Mouse (Mus musculus): Measurements from ENCODE around the gene Gm21903.
"Not testable (repeated sequence)": the region's sequence is repeated elsewhere in the genome, so short reads cannot be mapped to it uniquely, and the experiment has no call there.

Gene Gm21903

GRCm38 (mm10) chr17:39043241-39043640, at the start of gene Gm21903:
TSS of gene Gm21903 (minus strand) at chr17:39043341.
- DNase-seq (ENCODE audit: low spot score): no peak

GRCm38 (mm10) chr17:39076937-39077336, 33.8 kb upstream of the Gm21903 start, which contains the start of gene Esp23:
TSS of gene Esp23 (minus strand) at chr17:39077037.
- DNase-seq (ENCODE audit: low spot score): no peak

GRCm38 (mm10) chr17:39063641-39064040, 20.5 kb upstream of the Gm21903 start:
- DNase-seq (ENCODE audit: low spot score): no peak

GRCm38 (mm10) chr17:39036395-39036794, 6.7 kb downstream of the Gm21903 start, which contains the start of gene Esp24:
TSS of gene Esp24 (plus strand) at chr17:39036695.
- not testable (repeated sequence) for DNase-seq (ENCODE audit: low spot score)

GRCm38 (mm10) chr17:39017184-39017583, 26.0 kb downstream of the Gm21903 start:
- no peak for DNase-seq (ENCODE audit: low spot score)

GRCm38 (mm10) chr17:39010675-39011638, 32.2 kb downstream of the Gm21903 start:
- DNase-seq (ENCODE audit: low spot score): no peak

- no peak for DNase-seq (ENCODE audit: low spot score)
These were observed 33.3 kb downstream of the Gm21903 start for GRCm38 (mm10) chr17:39009846-39010245.

Data from ovary, postnatal 10 days (tissue).